Mouse (Mus musculus) stomach, embryonic 16.5 days (tissue): ENCODE measurements at regions not wholly inside any gene's neighbourhood (a gene's known extent, or its start where the extent isn't known, plus 50 kb on each side); places are given as distances from the start of the nearest gene placed in this dataset.

Source experiments
- ATAC-seq: fragments of 200-750 bp; cut with Nextera tagmentation; 2 replicates; pipeline ENCODE4 v1.8.0; 2017; ENCODE audit warnings: moderate number of reproducible peaks, moderate TSS enrichment; ENCODE audit not compliant: insufficient read depth, low FRiP score
- H3K27ac ChIP-seq: fragments of 300-500 bp; sonication (generic); 2 replicates; pipeline ENCODE4 v1.5.1; 2014; ENCODE audit warnings: low read length
- H3K27me3 ChIP-seq: fragments of 300-500 bp; sonication (generic); 2 replicates; pipeline ENCODE4 v1.6.1; 2014; ENCODE audit warnings: low read length, control low read depth, mixed read lengths; ENCODE audit not compliant: control insufficient read depth, insufficient read depth
- H3K36me3 ChIP-seq: fragments of 300-500 bp; sonication (generic); 2 replicates; pipeline ENCODE4 v1.6.1; 2014; ENCODE audit warnings: low read length; ENCODE audit not compliant: control insufficient read depth, insufficient read depth
- H3K4me1 ChIP-seq: fragments of 300-500 bp; sonication (generic); 2 replicates; pipeline ENCODE4 v1.6.1; 2014; ENCODE audit warnings: low read length, control low read depth, mixed read lengths; ENCODE audit not compliant: control insufficient read depth, insufficient read depth
- H3K4me2 ChIP-seq: fragments of 300-500 bp; sonication (generic); 2 replicates; pipeline ENCODE4 v1.6.1; 2014; ENCODE audit warnings: low read depth, low read length, mixed read lengths
- H3K4me3 ChIP-seq: fragments of 300-500 bp; sonication (generic); replicated peaks from 2 replicates; pipeline ENCODE4 v1.5.1; 2014; ENCODE audit warnings: mild to moderate bottlenecking, low read length
- H3K9ac ChIP-seq: fragments of 300-500 bp; sonication (generic); 2 replicates; pipeline ENCODE4 v1.6.1; 2014; ENCODE audit warnings: low read length
- H3K9me3 ChIP-seq: fragments of 300-500 bp; sonication (generic); replicated peaks from 2 replicates; pipeline ENCODE4 v1.6.1; 2016; ENCODE audit warnings: low read length, control low read depth; ENCODE audit not compliant: control insufficient read depth
- WGBS: fragments of 180-500 bp; shearing (Covaris S2); extraction: QIAGEN DNeasy Blood & Tissue Kit; methylation state at CpG from one replicate; pipeline ENCODE4 v1.1.7; 2014; 5-methylcytosine and 5-hydroxymethylcytosine counted together

DNA sequence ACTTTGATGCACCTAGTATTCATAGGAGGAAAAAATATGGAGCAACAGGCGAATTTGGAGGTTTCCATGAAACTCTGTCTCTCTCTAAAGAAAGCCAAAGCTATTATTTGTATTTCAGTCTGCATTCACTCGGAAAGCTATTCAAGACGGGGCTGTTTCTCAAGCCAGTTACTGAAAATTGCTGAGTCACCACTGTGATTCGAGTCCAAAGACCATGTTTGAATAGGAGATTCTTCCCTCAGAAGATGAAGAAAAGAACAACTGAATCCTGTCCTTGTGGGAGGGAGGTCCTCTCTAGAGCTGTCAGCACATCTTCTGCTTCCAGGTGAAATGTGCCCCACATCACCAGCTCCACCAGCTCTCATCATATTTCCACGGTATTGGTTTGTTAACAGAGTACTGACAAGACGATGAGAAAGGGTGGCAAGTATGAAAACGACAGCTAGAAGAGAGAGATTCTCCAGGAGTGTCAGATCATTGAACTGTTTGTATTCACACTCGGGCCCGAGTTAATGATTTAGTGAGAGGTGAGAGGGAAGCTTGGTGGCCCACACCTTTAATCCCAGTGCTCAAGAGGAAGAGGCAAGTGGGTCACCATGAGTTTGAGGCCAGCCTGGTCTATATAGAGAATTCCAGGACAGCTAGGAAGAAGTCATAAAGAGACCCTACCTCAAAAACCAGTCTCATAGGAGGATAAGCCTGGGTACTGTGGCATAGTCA lies 335.3 kb downstream of the Sox9 start:
- no peak for ATAC-seq
- H3K27ac ChIP-seq = no peak overlapping the region
- no peak overlapping the region for H3K4me3 ChIP-seq
- no peaks in the 10 kb centered on the region for H3K9me3 ChIP-seq
- WGBS = 67% methylated on average over 9 of the region's 9 CpGs
- no peak overlapping the region for H3K4me2 ChIP-seq
- no peaks in the 10 kb centered on the region for H3K27me3 ChIP-seq
- no peak overlapping the region for H3K9ac ChIP-seq
- no peaks in the 10 kb centered on the region for H3K36me3 ChIP-seq
- H3K4me1 ChIP-seq = peaks cover 21% of the 10 kb centered on the region

DNA sequence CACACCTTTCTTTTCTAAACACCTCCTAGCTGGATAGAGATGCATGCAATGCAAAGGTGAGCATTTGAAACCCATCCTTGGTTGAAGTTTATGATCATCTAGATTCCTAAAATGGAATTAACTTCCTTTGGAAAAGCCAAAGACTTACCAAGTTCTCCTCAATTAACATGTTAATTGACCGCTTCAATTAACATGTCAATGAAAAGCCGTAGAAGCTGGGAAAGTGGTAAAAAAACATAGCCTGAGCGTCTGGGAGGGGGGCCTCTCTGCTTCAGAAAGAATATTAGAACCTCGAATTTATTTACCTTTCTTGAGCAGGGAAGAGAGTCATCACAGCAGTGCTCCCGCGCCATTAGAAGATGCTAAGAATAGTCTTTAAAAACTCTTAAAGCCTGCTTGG lies 338.5 kb downstream of the Sox9 start:
- H3K9ac ChIP-seq = no peak overlapping the region
- no peaks in the 10 kb centered on the region for H3K27me3 ChIP-seq
- no peaks in the 10 kb centered on the region for H3K9me3 ChIP-seq
- H3K27ac ChIP-seq = no peak overlapping the region
- WGBS = 67% methylated on average over 6 of the region's 6 CpGs
- no peak overlapping the region for H3K4me3 ChIP-seq
- no peaks in the 10 kb centered on the region for H3K36me3 ChIP-seq
- no peak overlapping the region for H3K4me2 ChIP-seq
- peaks cover 24% of the 10 kb centered on the region for H3K4me1 ChIP-seq
- ATAC-seq = no peak

DNA sequence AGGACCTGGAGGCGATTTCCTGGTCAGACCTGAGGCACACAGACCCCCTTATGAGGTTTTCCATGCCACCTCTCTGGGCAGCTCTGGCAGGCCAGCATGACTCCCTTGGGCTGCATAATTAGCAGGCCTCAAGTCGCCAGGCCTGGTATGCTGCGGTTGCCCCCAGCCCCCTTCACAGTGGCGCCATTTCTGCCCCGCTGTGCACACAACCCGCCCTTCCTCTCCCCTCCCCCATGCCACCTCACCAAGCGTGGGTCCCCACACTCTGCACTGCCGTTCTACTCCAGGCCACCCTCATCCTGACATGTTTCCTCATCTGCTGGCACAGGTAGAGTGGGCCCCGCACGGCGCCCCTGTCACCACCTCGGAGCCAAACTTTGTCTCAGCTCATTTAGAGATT lies 339.3 kb downstream of the Sox9 start:
- Histone ChIP-seq H3K27ac (no peak overlapping the region), H3K4me3 (no peak overlapping the region), H3K4me2 (no peak overlapping the region), H3K9ac (peak overlapping the region; percentile 7; the same call in 1 of the 2 replicates), H3K36me3 (no peaks in the 10 kb centered on the region), H3K9me3 (no peaks in the 10 kb centered on the region), H3K4me1 (peaks cover 24% of the 10 kb centered on the region), H3K27me3 (no peaks in the 10 kb centered on the region)
- ATAC-seq = no peak
- WGBS = 57% methylated on average over 12 of the region's 12 CpGs

DNA sequence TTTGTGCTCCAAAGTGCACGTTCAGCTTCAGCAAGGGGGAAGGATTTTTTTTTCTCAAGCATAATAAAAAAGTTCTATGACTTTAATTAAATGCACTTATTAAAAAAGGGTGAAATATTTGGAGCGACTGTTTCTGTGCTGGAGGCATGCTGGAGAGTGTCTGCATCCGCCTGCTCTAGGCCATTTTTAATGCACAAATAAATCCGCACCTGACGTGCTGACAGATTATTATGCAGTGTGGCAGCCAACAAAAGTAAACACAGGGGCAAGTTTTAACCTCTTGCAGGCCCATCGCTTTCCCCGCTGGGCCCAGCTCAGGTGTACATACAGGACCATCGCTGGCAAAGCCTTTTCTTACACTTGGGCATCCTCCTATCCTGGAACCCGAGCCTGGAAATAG lies 340.1 kb downstream of the Sox9 start:
- Histone ChIP-seq H3K4me1 (peaks cover 24% of the 10 kb centered on the region), H3K36me3 (no peaks in the 10 kb centered on the region), H3K9ac (no peak overlapping the region), H3K27ac (peak overlapping the region; percentile 19; the same call in 1 of the 2 replicates), H3K27me3 (no peaks in the 10 kb centered on the region), H3K9me3 (no peaks in the 10 kb centered on the region), H3K4me3 (no peak overlapping the region), H3K4me2 (no peak overlapping the region)
- ATAC-seq = no peak
- WGBS = 32% methylated on average over 9 of the region's 9 CpGs

DNA sequence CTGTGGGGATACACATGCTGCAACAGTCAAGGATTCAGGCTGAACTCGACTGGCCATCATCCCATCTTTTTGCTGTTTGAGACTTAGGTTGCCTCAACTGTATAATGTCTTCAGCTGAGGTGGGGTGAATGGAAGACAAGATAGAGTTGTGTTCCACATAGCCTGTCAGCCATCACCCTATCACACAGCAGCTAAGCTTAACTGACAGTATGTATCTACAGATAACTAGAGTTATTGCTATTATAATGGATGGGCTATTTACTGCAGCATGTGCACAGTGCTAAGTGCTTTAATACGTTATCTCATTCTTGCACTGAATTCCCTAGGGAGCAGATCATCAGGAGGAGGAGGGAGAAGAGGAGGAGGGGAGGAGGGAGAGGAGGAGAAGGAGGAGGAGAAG lies 340.9 kb downstream of the Sox9 start:
- no peaks in the 10 kb centered on the region for H3K36me3 ChIP-seq

DNA sequence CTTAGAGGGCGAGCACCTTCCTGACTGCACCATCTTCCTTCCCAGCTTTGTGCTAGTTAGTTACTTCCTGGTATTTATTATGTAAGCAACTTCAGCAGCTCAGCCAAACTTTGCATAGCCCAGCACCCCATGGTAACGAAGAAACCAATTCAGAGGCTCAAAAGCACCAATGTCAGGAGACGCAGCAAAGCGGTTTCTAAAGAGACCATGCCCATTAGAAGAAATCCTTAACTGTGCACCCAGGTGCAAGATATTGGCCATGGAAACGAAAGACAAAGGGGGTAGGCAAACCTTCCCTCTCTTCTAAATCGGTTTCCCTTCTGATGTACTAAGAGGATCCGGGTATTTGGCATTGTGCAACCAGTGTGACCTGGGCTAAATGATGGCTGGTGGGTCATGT lies 343.8 kb downstream of the Sox9 start:
- WGBS = 74% methylated on average over 7 of the region's 7 CpGs
- Histone ChIP-seq H3K36me3 (no peaks in the 10 kb centered on the region), H3K4me2 (no peak overlapping the region), H3K4me3 (no peak overlapping the region), H3K9me3 (no peaks in the 10 kb centered on the region), H3K27me3 (no peaks in the 10 kb centered on the region), H3K9ac (no peak overlapping the region), H3K27ac (no peak overlapping the region), H3K4me1 (peaks cover 23% of the 10 kb centered on the region)
- no peak for ATAC-seq

More for the DNA sequence above, 340.9 kb downstream of the Sox9 start:
- no peak overlapping the region for H3K4me3 ChIP-seq
- H3K9ac ChIP-seq = no peak overlapping the region
- H3K4me1 ChIP-seq = peaks cover 24% of the 10 kb centered on the region
- H3K9me3 ChIP-seq = no peaks in the 10 kb centered on the region
- H3K27ac ChIP-seq = no peak overlapping the region
- ATAC-seq = no peak
- WGBS = 41% methylated on average over 2 of the region's 2 CpGs
- H3K4me2 ChIP-seq = no peak overlapping the region
- no peaks in the 10 kb centered on the region for H3K27me3 ChIP-seq

DNA sequence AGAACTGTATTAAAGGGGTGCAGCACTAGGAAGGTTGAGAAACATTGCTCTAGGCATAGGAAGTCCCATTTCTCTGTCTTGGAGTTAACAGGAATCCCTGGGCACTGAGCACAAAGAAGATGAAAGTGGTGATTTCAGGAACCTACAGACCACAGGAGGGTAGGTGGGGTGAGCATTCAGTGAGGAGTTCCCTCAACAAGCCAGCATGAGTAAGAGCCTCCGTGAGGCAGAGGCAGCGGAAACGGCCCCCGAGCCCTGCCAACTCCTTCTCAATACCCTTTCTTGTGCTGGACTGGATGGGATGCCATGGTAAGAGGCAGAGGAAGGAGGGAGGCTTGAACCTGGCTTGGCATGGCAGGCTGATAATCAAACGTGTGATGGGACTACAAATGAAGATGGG lies 347.2 kb downstream of the Sox9 start:
- Histone ChIP-seq H3K4me1 (peaks cover 18% of the 10 kb centered on the region), H3K9ac (no peak overlapping the region), H3K27me3 (no peaks in the 10 kb centered on the region), H3K27ac (no peak overlapping the region), H3K9me3 (no peaks in the 10 kb centered on the region), H3K4me2 (no peak overlapping the region), H3K36me3 (no peaks in the 10 kb centered on the region), H3K4me3 (no peak overlapping the region)
- ATAC-seq = no peak
- 89% methylated on average over 5 of the region's 5 CpGs for WGBS

DNA sequence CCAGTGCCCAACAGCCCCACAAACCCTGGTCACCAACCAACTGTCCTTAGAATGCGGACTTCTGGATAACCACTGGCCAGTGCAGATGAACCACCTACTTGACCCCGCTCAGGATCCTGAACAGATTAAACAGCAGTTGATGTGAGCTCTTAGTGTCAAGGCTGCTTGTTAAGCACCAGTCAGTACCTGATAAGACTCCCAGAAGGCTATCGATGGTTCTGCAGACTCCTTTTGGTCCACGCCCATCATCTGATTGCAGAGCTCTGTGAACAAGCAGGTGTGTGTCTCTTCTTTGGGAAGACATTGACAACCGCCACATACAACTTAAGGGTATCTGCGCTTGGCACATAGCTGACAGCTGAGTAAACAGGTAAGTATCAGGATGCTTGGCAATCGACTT lies 348.0 kb downstream of the Sox9 start:
- no peak overlapping the region for H3K27ac ChIP-seq
- H3K4me1 ChIP-seq = peaks cover 18% of the 10 kb centered on the region
- H3K9me3 ChIP-seq = no peaks in the 10 kb centered on the region
- no peaks in the 10 kb centered on the region for H3K27me3 ChIP-seq
- H3K4me3 ChIP-seq = no peak overlapping the region
- 85% methylated on average over 7 of the region's 7 CpGs for whole genome bisulfite sequencing
- no peak for ATAC-seq
- H3K36me3 ChIP-seq = no peaks in the 10 kb centered on the region
- H3K4me2 ChIP-seq = no peak overlapping the region
- H3K9ac ChIP-seq = no peak overlapping the region

DNA sequence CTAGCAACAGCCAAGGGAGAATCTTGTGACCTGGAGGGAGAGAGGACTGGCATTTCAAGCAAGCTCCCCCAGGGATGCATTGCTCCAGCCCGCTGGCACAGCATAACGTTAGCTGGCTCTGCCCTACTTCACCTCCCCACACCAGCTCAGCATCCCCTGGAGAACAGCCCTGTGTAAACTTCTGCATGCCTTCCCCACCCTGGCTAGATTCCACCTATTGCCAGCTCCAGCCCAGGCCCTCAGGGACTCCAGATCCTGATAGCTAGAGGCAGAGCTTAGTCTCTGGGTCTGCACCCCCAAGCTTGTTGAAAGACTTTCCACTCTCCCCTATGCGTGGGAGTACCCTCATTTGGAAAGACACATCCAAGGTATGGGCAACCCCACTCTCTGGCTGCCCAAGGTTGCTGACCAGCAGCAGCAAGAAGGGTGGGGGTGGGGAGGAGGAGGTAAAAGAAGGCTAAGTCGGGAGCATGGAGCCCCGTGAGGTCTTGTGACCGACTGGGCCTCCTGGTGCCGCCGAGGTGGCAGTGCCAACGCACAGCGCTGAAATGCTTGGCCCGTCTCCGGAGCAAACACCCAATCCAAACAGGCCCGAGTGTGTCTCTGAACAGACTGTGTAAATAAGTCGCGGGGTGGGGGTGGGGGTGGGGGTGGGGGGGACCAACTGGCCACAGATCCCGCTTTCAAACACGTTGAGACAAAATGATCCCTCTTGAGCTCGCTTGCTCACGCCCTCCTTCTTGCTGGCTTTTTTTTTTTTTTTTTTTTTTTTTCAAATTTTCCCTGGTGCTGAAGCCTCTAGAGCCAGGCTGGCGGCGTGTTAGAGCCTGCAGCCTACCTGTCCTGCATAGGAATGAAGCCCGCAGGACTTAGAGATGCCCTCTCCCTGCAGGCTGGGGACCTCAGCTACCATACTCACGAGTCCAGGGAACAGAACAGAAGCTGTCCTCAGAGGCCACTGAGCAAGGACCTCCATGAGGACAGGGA lies 350.3 kb downstream of the Sox9 start:
- H3K27me3 ChIP-seq = no peaks in the 10 kb centered on the region
- H3K9me3 ChIP-seq = no peaks in the 10 kb centered on the region
- no peak overlapping the region for H3K4me3 ChIP-seq
- ATAC-seq = peak; percentile 46; the same call in 1 of the 2 replicates
- WGBS = 51% methylated on average over 23 of the region's 23 CpGs
- H3K36me3 ChIP-seq = no peaks in the 10 kb centered on the region
- H3K4me2 ChIP-seq = peak overlapping the region; percentile 27
- peaks cover 18% of the 10 kb centered on the region for H3K4me1 ChIP-seq
- 0 out of 2 replicates have a peak overlapping the region, but pooled peaks have one; percentile 40 for H3K9ac ChIP-seq
- peak overlapping the region; percentile 79 for H3K27ac ChIP-seq
